Mouse (Mus musculus) mature B cell (primary cell): ENCODE data around the gene Naa11.

Experiments
- in situ Hi-C: fragments of 300-500 bp; cut with MboI; formaldehyde crosslinking; loops from 2 replicates; pipeline ENCODE4 v1.14.3; 2019

The Naa11 gene

GRCm38 (mm10) chr5:97392160-97392559, at the start of gene Naa11:
Gene Naa11, minus strand, starts transcription at chr5:97392379.
- in situ Hi-C loops, result no loop called here

- in situ Hi-C loops, result no loop called here
These were observed 40.3 kb upstream of the Naa11 start for GRCm38 (mm10) chr5:97432512-97432911.

GRCm38 (mm10) chr5:97429976-97430375, 37.8 kb upstream of the Naa11 start:
- in situ Hi-C loops, result no loop called here

- in situ Hi-C loops, result no loop called here
These were observed 29.5 kb upstream of the Naa11 start for GRCm38 (mm10) chr5:97421669-97422068.

GRCm38 (mm10) chr5:97417185-97417584, 25.0 kb upstream of the Naa11 start:
- in situ Hi-C loops, result no loop called here

- in situ Hi-C loops, result no loop called here
These were observed 23.7 kb upstream of the Naa11 start for GRCm38 (mm10) chr5:97415837-97416236.

- in situ Hi-C loops, result no loop called here
These were observed 21.5 kb upstream of the Naa11 start for GRCm38 (mm10) chr5:97413716-97414115.

- in situ Hi-C loops, result no loop called here
These were observed 18.0 kb upstream of the Naa11 start for GRCm38 (mm10) chr5:97410190-97410589.

GRCm38 (mm10) chr5:97409234-97409704, 17.1 kb upstream of the Naa11 start:
- in situ Hi-C loops, result no loop called here

GRCm38 (mm10) chr5:97401042-97401441, 8.9 kb upstream of the Naa11 start:
- in situ Hi-C loops, result no loop called here

- in situ Hi-C loops, result no loop called here
These were observed 5.4 kb upstream of the Naa11 start for GRCm38 (mm10) chr5:97397585-97397984.

- in situ Hi-C loops, result no loop called here
These were observed 4.6 kb downstream of the Naa11 start for GRCm38 (mm10) chr5:97387622-97388021.

GRCm38 (mm10) chr5:97384399-97384798, 7.8 kb downstream of the Naa11 start:
- in situ Hi-C loops, result no loop called here

GRCm38 (mm10) chr5:97382548-97383222, 9.5 kb downstream of the Naa11 start:
- in situ Hi-C loops, result no loop called here

GRCm38 (mm10) chr5:97379976-97380375, 12.2 kb downstream of the Naa11 start:
- in situ Hi-C loops, result no loop called here

GRCm38 (mm10) chr5:97364781-97365180, 27.4 kb downstream of the Naa11 start:
- in situ Hi-C loops, result no loop called here

GRCm38 (mm10) chr5:97364252-97364651, 27.9 kb downstream of the Naa11 start:
- in situ Hi-C loops, result no loop called here

GRCm38 (mm10) chr5:97362539-97362938, 29.6 kb downstream of the Naa11 start:
- in situ Hi-C loops, result no loop called here

- in situ Hi-C loops, result no loop called here
These were observed 33.1 kb downstream of the Naa11 start for GRCm38 (mm10) chr5:97359104-97359503.

GRCm38 (mm10) chr5:97356135-97356534, 36.0 kb downstream of the Naa11 start:
- in situ Hi-C loops, result no loop called here

- in situ Hi-C loops, result no loop called here
These were observed 37.0 kb downstream of the Naa11 start for GRCm38 (mm10) chr5:97355152-97355551.

- in situ Hi-C loops, result no loop called here
These were observed 43.4 kb downstream of the Naa11 start for GRCm38 (mm10) chr5:97348760-97349159.

GRCm38 (mm10) chr5:97348310-97348709, 43.9 kb downstream of the Naa11 start:
- in situ Hi-C loops, result no loop called here

- in situ Hi-C loops, result no loop called here
These were observed 46.4 kb downstream of the Naa11 start for GRCm38 (mm10) chr5:97345732-97346253.
